Mouse (Mus musculus) c-Kit-negative CD71-positive TER-119-positive erythroid progenitor cells, embryonic 14.5 days (primary cell): Measurements from ENCODE around the gene Shoc2.

Experiments
- DNase-seq: peaks from one replicate; pipeline ENCODE4 v3.0.0-alpha.2; 2013; ENCODE audit warnings: low read depth, low spot score

Shoc2 gene

DNA sequence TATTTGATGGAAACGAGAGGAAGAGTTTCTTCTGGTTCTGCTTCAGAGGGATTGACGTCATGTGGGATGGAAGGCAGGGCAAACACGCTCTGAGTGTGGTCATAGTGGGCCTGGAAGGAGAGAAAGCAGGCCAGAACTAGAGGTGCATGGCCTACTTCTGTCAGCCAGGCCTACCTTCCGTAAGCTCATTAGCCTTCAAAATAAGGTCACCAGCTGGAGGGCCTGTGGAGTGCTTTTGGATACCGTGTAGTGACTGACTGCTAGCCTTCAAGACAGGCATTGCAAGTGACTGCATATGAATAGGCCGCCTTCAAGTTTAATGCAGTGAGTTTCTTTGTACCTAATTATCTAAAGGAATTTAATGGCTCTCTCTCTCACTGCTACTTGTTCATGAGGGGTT lies 91.0 kb downstream of the Shoc2 start:
- no peak for DNase-seq

- DNase-seq: no peak
Observed at GRCm38 (mm10) chr19:54039441-54039840, 95.3 kb downstream of the Shoc2 start.

DNA sequence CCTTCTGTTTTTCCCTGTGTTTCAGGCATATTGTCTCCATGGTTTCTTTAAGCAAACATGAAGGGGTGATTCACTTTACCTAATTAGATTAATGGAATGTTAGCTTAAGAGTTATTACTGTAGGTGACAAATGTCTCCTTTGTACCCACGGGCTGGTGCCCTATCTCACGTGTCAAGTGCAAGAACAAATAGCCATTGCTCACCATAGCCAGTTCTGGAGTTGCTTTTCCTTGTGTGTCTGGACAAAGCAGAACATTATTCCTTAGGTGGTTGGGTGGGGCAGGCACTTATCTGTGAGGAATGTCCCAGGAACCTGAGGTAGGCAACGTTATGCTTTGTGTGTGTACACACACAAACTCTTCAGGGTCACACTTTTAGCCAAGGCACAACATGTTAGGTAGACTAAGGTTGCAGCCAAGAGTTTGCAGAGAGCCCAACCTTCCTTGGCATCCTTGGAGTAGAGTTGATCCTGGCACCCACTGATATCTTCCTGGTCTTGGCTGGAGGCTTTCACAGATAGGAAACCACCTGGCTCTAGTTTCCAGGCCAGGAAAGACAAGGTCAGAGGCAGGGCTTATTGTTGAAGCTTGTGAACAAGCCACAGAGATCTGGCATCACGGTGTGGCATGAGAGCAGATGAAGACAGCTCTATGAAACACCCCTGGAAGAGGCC lies 96.4 kb downstream of the Shoc2 start:
- DNase-seq: no peak

GRCm38 (mm10) chr19:54041029-54041367 lies 96.9 kb downstream of the Shoc2 start:
- DNase-seq: no peak

GRCm38 (mm10) chr19:54043851-54044250 lies 99.7 kb downstream of the Shoc2 start, which contains the start of gene Adra2a:
Gene Adra2a (plus strand): TSS chr19:54044151.
- DNase-seq: no peak

- no peak for DNase-seq
Observed at GRCm38 (mm10) chr19:54044507-54045371, 100.6 kb downstream of the Shoc2 start.

GRCm38 (mm10) chr19:54045412-54045811 lies 101.3 kb downstream of the Shoc2 start:
- DNase-seq: no peak

GRCm38 (mm10) chr19:54045931-54046683 lies 102.0 kb downstream of the Shoc2 start:
- DNase-seq: no peak

GRCm38 (mm10) chr19:54046684-54047070 lies 102.6 kb downstream of the Shoc2 start:
- no peak for DNase-seq

DNA sequence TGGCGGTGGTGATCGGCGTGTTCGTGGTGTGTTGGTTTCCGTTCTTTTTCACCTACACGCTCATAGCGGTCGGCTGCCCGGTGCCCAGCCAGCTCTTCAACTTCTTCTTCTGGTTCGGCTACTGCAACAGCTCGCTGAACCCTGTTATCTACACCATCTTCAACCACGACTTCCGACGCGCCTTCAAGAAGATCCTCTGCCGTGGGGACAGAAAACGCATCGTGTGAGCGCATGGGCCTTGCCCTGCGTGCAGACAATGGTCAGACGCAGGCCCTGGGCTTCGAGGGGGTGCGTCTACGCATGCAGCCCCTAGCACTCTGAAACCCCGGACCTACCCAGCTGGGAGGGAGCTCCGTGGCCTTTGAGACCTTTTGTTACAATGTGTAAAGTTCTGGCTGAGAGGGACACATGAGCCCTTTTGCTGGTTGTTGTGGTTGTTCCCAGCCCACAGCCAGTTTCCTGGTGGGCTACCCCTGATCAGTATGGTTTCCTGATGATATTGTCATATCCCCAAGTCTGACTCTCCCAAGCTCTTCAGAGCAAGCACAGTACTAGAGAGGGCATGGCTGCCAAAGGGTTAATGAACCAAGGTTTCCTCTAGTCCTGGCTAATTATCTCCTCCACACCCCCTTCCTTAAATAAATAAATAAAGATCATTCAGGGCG lies 103.4 kb downstream of the Shoc2 start:
- no peak for DNase-seq

- no peak for DNase-seq
Observed at GRCm38 (mm10) chr19:54048161-54048885, 104.2 kb downstream of the Shoc2 start.

GRCm38 (mm10) chr19:54051651-54052050 lies 107.5 kb downstream of the Shoc2 start:
- DNase-seq: no peak

GRCm38 (mm10) chr19:54055845-54056244 lies 111.7 kb downstream of the Shoc2 start:
- no peak for DNase-seq

- no peak for DNase-seq
Observed at GRCm38 (mm10) chr19:54068447-54068846, 124.3 kb downstream of the Shoc2 start.

DNA sequence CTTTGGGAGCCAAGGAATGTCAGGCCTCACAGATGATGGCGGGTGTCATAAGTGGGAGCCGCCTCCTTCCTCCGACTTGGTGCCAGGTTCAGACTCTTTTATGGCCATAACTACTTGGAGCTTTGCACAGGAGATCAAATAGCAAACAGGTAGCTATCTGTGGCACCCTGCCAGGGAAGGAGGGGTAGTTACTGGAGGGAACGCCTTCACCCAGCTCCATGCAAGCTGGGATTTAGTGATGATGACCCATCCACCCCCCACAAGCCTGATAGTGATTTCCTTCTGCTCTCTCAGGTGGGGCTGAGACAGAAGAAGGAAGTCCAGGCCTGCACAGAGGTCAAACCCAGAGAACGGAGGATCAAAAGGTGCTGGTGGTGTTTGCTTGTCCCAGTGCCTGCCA lies 126.4 kb downstream of the Shoc2 start:
- DNase-seq: no peak

DNA sequence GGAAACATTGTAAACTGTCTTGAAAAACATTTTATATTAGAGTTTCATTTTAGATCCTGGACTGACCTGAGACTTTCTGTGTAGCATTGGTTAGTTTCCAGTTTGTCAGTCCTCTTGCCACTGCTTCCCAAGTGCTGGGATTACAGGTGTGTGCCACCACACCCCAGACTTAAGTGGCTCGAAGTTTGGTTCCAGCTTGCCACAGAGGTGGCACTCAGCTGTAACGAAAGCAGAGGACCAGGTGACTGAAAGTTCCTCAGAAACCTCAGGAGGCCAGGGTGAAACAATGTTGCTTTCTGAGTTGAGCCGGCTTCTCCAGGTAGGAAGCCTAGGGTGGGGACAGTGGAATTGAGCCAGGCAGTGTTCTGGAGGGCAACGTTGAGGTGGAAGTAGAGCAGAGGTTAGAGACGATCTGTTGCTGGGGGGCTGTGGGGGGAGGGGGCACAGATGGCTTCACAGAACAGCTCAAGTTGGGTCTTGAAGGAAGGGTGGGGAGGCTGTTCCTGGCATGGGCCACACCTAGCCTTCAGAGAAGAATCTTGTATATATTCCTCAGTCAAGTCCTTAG lies 128.2 kb downstream of the Shoc2 start:
- DNase-seq: no peak

DNA sequence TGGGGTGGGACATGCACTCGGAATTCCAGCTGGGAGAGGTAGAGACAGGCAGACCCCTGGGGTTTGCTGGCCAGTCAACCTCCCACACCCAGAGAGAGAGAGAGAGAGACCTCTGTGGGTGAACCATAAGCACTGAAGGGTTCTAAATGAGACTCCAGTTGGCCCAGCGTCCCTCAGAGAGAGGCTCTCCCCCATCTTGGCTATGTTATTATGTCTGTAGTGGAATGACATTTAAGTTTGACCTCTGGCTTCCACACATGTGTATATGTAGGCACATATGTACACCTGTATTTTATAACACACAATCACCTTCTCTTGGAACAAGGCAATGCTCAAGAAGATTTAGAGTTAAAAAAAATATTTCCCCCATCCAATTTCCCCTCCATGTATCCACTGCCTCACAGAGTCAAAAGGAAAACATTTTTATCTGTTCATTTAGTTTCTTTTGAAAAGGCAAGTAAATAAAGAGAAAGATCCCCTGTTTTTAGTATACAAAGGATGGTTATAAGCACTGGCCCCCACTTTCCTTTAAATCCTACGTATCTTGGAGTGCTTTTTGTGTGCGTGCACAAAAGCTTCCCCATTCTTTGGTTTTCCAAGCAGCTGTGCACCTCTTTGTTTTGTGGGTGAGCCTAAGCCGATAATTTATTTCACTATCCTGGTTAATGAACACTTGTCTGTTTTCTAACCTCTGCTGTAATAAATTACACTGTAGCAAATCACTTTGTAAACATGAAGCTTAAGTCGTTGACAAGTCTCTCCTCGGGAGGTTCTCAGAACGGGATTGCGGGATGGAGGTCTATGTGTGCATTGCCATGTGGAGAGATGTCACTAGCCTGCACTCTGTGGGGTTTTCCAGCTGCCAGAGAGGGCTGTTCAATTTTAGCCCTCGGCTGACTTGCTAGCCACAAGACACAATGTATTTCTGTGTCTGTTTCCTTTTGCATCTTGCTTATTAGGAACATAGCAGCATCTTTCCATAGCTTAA lies 132.6 kb downstream of the Shoc2 start:
- DNase-seq: no peak

DNA sequence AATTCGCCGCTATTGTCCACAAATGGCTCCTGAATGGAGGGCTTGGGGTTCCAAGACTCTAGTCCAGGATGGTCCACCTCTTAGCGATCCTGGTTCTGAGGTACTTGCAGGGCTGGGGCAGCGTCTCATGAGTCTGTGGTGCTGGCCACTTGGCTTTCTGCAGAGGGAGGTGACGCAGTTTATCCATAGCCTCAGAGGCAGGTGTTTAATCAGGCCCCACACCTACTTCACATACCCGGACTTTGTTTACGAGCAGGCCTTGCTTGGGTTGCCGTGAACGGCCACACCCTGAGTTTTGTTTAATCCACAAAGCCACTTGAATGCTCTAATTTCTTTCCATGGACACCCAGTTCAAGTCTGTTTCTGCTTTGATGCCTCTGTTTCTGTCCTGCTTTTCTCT lies 137.2 kb downstream of the Shoc2 start:
- DNase-seq: no peak

DNA sequence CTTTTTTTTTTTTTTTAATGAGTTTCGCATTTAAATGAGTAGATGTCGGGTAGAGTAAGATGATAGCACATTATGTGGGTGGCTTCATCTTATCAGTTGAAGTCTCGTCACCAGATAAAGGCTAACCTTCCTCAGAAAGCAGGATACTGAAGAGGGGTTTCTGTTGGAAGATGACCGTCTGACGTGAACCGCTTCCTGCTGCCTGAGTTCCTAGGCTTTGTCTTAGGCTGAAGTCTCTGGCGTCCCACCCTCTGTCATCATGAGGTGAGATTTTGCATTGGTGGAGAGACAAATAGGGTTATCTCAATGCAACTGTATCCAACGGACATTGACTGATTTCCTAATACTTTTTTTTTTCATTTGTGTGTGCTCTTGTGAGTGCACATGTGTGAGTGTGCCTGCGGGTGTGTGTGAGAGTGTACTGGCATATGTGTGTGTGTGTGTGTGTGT lies 137.6 kb downstream of the Shoc2 start:
- DNase-seq: no peak
